Mouse (Mus musculus) lung, embryonic 14.5 days (tissue): ENCODE data around the gene Sobp. TPM values are rescaled to one million over a fixed set of nuclear protein-coding genes. Genes with fewer than 3 reads are reported as not detected.

Experiments used
- ATAC-seq: fragments of 200-750 bp; cut with Nextera tagmentation; 2 replicates; pipeline ENCODE4 v1.8.0; 2017; ENCODE audit warnings: mild to moderate bottlenecking, moderate TSS enrichment, moderate library complexity; ENCODE audit not compliant: insufficient read depth
- DNase-seq: peaks from one replicate; pipeline ENCODE4 v3.0.0-alpha.2; 2015
- H3K27ac ChIP-seq: fragments of 300-500 bp; sonication (generic); 2 replicates; pipeline ENCODE4 v1.5.1; 2014; ENCODE audit warnings: low read depth, mild to moderate bottlenecking, moderate library complexity
- H3K27me3 ChIP-seq: fragments of 300-500 bp; sonication (generic); 2 replicates; pipeline ENCODE4 v1.6.1; 2014; ENCODE audit warnings: low read length, control low read depth; ENCODE audit not compliant: insufficient read depth
- H3K36me3 ChIP-seq: fragments of 300-500 bp; sonication (generic); 2 replicates; pipeline ENCODE4 v1.6.1; 2014; ENCODE audit warnings: control low read depth; ENCODE audit not compliant: insufficient read depth
- H3K4me1 ChIP-seq: fragments of 300-500 bp; sonication (generic); 2 replicates; pipeline ENCODE4 v1.6.1; 2014; ENCODE audit warnings: antibody characterized with exemption, control low read depth; ENCODE audit not compliant: insufficient read depth
- H3K4me2 ChIP-seq: fragments of 300-500 bp; sonication (generic); 2 replicates; pipeline ENCODE4 v1.6.1; 2014; ENCODE audit warnings: mild to moderate bottlenecking
- H3K4me3 ChIP-seq: fragments of 300-500 bp; sonication (generic); 2 replicates; pipeline ENCODE4 v1.5.1; 2014; ENCODE audit warnings: low read depth, low read length
- H3K9ac ChIP-seq: fragments of 300-500 bp; sonication (generic); 2 replicates; pipeline ENCODE4 v1.6.1; 2014
- H3K9me3 ChIP-seq: fragments of 300-500 bp; sonication (generic); 2 replicates; pipeline ENCODE4 v1.6.1; 2016; ENCODE audit warnings: low read depth, low read length, control low read depth
- CTCF ChIP-seq: IDR thresholded peaks from 2 replicates; pipeline ENCODE4 v1.5.1; 2016; ENCODE audit warnings: antibody characterized with exemption, low read depth
- WGBS: fragments of 180-500 bp; shearing (Covaris S2); extraction: QIAGEN DNeasy Blood & Tissue Kit; methylation state at CpG from one replicate; pipeline ENCODE4 v1.1.7; 2014; 5-methylcytosine and 5-hydroxymethylcytosine counted together
- polyA plus RNA-seq: library from polyadenylated mRNA; unstranded; fragments of >200 nt; fragmentation: Nextera tagmentation; extraction: Ambion mirVana; gene quantifications from 2 replicates; pipeline ENCODE4 v1.2.1, GENCODE M21; 2014

Sobp gene
- polyA plus RNA-seq, 1 experiment from 2014 or later = 0.66 TPM

GRCm38 (mm10) chr10:43073281-43073680 is 101.0 kb downstream of the Sobp start:
- no peaks in the 10 kb centered on the region for H3K36me3 ChIP-seq
- H3K27me3 ChIP-seq = no peaks in the 10 kb centered on the region
- TF ChIP-seq CTCF = no peak
- H3K4me3 ChIP-seq = no peak overlapping the region
- no peak overlapping the region for H3K4me2 ChIP-seq
- H3K9me3 ChIP-seq = no peaks in the 10 kb centered on the region
- H3K27ac ChIP-seq = no peak overlapping the region
- no peaks in the 10 kb centered on the region for H3K4me1 ChIP-seq
- ATAC-seq (no peak), DNase-seq (no peak)
- no peak overlapping the region for H3K9ac ChIP-seq
- WGBS = 60% methylated on average over 8 of the region's 8 CpGs

- 89% methylated on average over 6 of the region's 6 CpGs for WGBS
- no peak for TF ChIP-seq CTCF
- H3K4me2 ChIP-seq = no peak overlapping the region
Observed at GRCm38 (mm10) chr10:43070893-43071292, 103.4 kb downstream of the Sobp start.

DNA sequence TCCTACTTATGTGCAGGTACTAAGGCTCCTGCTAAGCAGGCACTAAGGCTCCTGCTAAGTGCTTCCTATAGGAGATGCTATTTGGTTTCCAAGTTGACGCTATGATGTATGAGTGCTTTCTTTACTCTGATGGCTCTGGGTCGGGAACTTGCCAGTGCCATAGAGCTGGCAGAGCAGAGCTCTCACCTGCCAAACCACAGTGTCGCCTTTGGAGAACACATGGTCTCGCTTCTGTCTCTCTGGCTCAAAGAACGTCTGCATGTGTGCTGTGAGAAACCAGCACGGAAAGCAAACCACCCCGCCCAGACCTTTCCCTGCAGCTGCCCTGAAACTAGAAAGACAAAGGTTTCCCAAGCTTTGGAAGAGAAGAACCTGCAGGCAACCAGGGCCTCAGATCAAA is 109.0 kb downstream of the Sobp start:
- ATAC-seq (no peak), DNase-seq (no peak)
- H3K9me3 ChIP-seq = no peaks in the 10 kb centered on the region
- no peak overlapping the region for H3K9ac ChIP-seq
- TF ChIP-seq CTCF = no peak
- H3K4me1 ChIP-seq = no peaks in the 10 kb centered on the region
- no peak overlapping the region for H3K27ac ChIP-seq
- no peaks in the 10 kb centered on the region for H3K27me3 ChIP-seq
- no peak overlapping the region for H3K4me2 ChIP-seq
- no peak overlapping the region for H3K4me3 ChIP-seq
- no peaks in the 10 kb centered on the region for H3K36me3 ChIP-seq
- 70% methylated on average over 7 of the region's 7 CpGs for WGBS

More at GRCm38 (mm10) chr10:43070893-43071292, 103.4 kb downstream of the Sobp start:
- no peak for DNase-seq
- no peaks in the 10 kb centered on the region for H3K4me1 ChIP-seq
- H3K9ac ChIP-seq = no peak overlapping the region
- no peaks in the 10 kb centered on the region for H3K36me3 ChIP-seq
- no peak for ATAC-seq
- H3K27ac ChIP-seq = no peak overlapping the region
- H3K27me3 ChIP-seq = no peaks in the 10 kb centered on the region
- no peaks in the 10 kb centered on the region for H3K9me3 ChIP-seq
- no peak overlapping the region for H3K4me3 ChIP-seq

- Histone ChIP-seq H3K36me3 (no peaks in the 10 kb centered on the region), H3K4me1 (no peaks in the 10 kb centered on the region), H3K9ac (no peak overlapping the region), H3K27me3 (no peaks in the 10 kb centered on the region), H3K27ac (no peak overlapping the region), H3K9me3 (no peaks in the 10 kb centered on the region), H3K4me3 (no peak overlapping the region), H3K4me2 (no peak overlapping the region)
- ATAC-seq (no peak), DNase-seq (no peak)
- no peak for TF ChIP-seq CTCF
- WGBS = 88% methylated on average over 11 of the region's 11 CpGs
Observed at GRCm38 (mm10) chr10:43061519-43062105, 112.7 kb downstream of the Sobp start.

- H3K27ac ChIP-seq = no peak overlapping the region
- ATAC-seq (no peak), DNase-seq (no peak)
- no peak for TF ChIP-seq CTCF
- H3K9ac ChIP-seq = no peak overlapping the region
- no peaks in the 10 kb centered on the region for H3K4me1 ChIP-seq
- H3K9me3 ChIP-seq = no peaks in the 10 kb centered on the region
- 80% methylated on average over 2 of the region's 2 CpGs for WGBS
- no peaks in the 10 kb centered on the region for H3K36me3 ChIP-seq
- no peak overlapping the region for H3K4me2 ChIP-seq
- H3K4me3 ChIP-seq = no peak overlapping the region
- H3K27me3 ChIP-seq = no peaks in the 10 kb centered on the region
Observed at GRCm38 (mm10) chr10:43055405-43055804, 118.9 kb downstream of the Sobp start.

GRCm38 (mm10) chr10:43054776-43055175 is 119.6 kb downstream of the Sobp start:
- H3K4me2 ChIP-seq = no peak overlapping the region
- no peak for TF ChIP-seq CTCF
- H3K9ac ChIP-seq = no peak overlapping the region
- H3K4me3 ChIP-seq = no peak overlapping the region
- ATAC-seq (no peak), DNase-seq (no peak)
- 73% methylated on average over 8 of the region's 8 CpGs for WGBS
- no peak overlapping the region for H3K27ac ChIP-seq
- no peaks in the 10 kb centered on the region for H3K27me3 ChIP-seq
- H3K36me3 ChIP-seq = no peaks in the 10 kb centered on the region
- no peaks in the 10 kb centered on the region for H3K4me1 ChIP-seq
- H3K9me3 ChIP-seq = no peaks in the 10 kb centered on the region

- Histone ChIP-seq H3K36me3 (no peaks in the 10 kb centered on the region), H3K9me3 (no peaks in the 10 kb centered on the region), H3K27me3 (no peaks in the 10 kb centered on the region), H3K9ac (no peak overlapping the region), H3K4me3 (no peak overlapping the region), H3K27ac (no peak overlapping the region), H3K4me2 (no peak overlapping the region), H3K4me1 (no peaks in the 10 kb centered on the region)
- TF ChIP-seq CTCF = no peak
- DNase-seq = no peak
- no peak for ATAC-seq
- WGBS = 56% methylated on average over 10 of the region's 10 CpGs
Observed at GRCm38 (mm10) chr10:43053861-43054560, 120.3 kb downstream of the Sobp start.
